Mouse (Mus musculus): ENCODE results near the gene Samhd1.

- TF ChIP-seq CTCF (IDR thresholded peaks at IDR 0.05; ENCODE audit: insufficient read depth, low read depth, low read length) (no peak), POLR2A (IDR thresholded peaks at IDR 0.05; ENCODE audit: insufficient read depth, low read depth, low read length) (no peak)
Measured at GRCm38 (mm10) chr2:157156079-157156478, 21.0 kb upstream of the Samhd1 start.
